Mouse (Mus musculus): Measurements from ENCODE around the gene Rps6kl1. TPM values are rescaled to one million over a fixed set of nuclear protein-coding genes. Genes with fewer than 3 reads are reported as not detected.

The Rps6kl1 gene
- total RNA-seq, 1 experiment from 2014 or later: 0.19 TPM

DNA sequence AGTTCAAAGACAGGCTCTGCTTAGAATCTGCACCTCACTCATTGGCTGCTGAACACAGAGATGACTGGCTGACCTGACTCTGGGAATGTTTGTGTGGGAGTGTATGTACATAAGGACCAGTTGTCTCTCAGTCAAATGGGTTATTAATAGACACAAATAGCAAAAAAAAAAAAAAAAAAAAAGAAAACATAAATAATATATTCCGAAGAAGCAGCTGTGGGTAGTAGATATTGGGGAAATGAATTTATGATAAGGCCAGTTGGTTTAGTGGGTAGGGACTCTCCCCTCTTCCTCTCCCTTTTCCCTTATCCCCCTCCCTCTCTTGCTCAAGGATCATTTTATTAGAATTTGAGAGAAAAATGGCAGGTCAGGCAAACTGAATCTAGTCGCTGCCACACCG, 37.1 kb downstream of the Rps6kl1 start:
- ATAC-seq (replicated peaks; ENCODE audit: insufficient number of reproducible peaks, low FRiP score, low TSS enrichment, poor library complexity, severe bottlenecking): no peak

DNA sequence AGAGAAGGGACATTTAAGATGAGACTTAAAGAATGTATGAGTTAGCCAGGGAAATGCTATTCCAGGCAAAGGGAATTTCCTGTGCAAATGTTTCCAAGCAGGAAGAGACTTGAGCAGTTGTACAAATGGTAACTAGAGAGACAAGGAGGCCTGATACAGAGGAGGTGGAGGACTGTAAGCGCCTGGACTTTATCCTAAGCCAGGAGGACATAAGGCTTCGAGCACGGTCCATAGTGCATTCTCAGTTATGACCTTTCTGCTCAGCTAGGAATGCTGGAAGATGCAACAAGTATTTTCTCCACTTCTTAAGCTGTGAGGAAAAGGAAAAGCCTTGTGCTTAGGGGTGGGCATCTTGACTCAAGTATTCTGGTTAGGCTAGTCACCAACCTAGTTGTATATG, 37.7 kb downstream of the Rps6kl1 start:
- no peak for ATAC-seq (replicated peaks; ENCODE audit: insufficient number of reproducible peaks, low FRiP score, low TSS enrichment, poor library complexity, severe bottlenecking)

DNA sequence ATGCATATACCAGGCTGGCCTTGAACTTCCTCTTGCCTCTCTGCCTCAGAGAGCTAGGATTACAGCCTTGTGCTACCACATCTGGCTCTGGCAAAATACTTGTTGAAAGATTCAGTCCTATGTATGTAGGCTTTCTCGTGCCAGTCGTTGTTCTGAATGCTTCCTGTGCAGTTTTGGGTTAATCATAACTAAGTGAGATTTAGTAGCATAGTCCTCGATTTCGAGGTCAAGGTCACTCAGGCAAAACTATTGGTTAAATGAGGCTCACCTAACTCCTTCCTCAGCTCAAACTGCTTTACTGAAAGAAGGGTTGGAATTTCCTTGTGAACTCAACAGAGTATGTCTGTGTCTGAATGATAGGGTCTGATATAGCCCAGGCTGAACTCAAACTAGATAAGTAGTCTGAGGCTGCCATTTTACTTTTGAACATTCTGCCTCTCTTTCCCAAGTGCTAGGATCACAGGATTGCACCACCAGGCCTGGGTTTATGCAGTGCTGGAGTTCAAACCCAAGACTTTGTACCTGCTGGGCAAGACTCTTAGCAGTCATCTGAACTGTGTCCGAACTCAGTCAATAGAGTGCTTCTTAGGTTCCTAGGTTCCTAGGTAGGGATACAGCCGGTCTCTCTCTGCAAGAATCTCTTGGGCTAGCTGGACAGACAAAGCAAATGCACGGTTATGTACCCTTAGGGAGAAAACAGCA, 38.4 kb downstream of the Rps6kl1 start:
- no peak for ATAC-seq (replicated peaks; ENCODE audit: insufficient number of reproducible peaks, low FRiP score, low TSS enrichment, poor library complexity, severe bottlenecking)

GRCm38 (mm10) chr12:85110698-85111592, 40.1 kb downstream of the Rps6kl1 start, which contains the start of the genes Prox2 and Dlst:
TSS of gene Prox2 (minus strand) at chr12:85110759.
TSS of gene Dlst (plus strand) at chr12:85110833.
- ATAC-seq (replicated peaks; ENCODE audit: insufficient number of reproducible peaks, low FRiP score, low TSS enrichment, poor library complexity, severe bottlenecking): peak; percentile 86

DNA sequence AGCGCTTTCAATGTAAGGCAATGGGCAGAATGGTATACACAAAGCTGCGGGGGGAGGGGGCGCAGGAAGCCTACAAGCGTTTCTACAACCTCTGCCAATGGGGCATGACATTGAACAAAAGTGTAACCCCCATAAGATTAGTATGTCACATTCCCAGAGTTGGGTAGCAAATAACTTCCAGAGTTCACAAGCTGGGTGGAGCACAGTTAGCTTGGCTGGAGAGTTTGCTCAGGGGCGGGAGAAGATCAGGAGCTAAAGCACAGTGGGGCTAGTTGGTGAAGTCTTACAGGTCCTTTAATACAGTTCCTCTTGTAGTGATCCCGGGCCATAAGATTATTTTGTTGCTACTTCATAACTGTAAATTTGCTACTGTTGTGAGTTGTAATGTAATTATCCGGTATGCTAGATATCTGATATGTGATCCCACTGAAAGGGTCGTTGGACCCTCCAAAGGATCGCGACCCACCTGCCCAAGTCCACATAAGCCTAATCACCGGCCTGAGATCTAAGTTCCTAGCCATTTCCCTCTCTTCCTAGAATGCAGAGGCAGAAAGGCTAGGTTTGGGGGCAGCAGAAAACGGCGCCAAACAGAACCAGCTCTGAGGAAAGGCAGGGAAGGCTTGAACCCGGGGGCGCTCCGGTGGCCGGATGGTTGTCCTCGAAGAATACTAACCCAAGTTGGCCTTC, 40.9 kb downstream of the Rps6kl1 start:
- ATAC-seq (replicated peaks; ENCODE audit: insufficient number of reproducible peaks, low FRiP score, low TSS enrichment, poor library complexity, severe bottlenecking): no peak

GRCm38 (mm10) chr12:85109426-85109825, 41.6 kb downstream of the Rps6kl1 start:
- no peak for ATAC-seq (replicated peaks; ENCODE audit: insufficient number of reproducible peaks, low FRiP score, low TSS enrichment, poor library complexity, severe bottlenecking)

- ATAC-seq (replicated peaks; ENCODE audit: insufficient number of reproducible peaks, low FRiP score, low TSS enrichment, poor library complexity, severe bottlenecking): peak; percentile 21; the same call in 1 of the 2 replicates
These were observed 42.4 kb downstream of the Rps6kl1 start for GRCm38 (mm10) chr12:85108643-85109042.

- ATAC-seq (replicated peaks; ENCODE audit: insufficient number of reproducible peaks, low FRiP score, low TSS enrichment, poor library complexity, severe bottlenecking): no peak
These were observed 44.8 kb downstream of the Rps6kl1 start for GRCm38 (mm10) chr12:85106292-85106691.

DNA sequence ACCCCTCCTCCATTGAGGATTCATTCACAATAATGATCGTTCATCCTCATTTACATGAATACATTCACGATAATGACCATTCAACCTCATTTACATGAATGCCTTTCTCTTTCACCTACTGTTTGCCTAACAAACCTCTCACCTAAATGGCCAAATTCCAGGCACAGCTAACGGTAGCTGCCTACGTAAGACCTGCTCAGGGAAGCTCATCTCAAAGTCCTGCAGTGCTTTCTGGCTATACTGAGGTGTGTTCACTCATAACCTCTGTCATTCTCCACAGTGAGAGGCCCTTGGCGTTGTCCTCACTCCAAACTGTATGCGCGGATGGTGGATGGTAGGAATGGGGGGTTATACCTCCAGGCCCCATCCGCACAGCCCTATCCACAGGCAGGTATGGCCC, 46.3 kb downstream of the Rps6kl1 start:
- no peak for ATAC-seq (replicated peaks; ENCODE audit: insufficient number of reproducible peaks, low FRiP score, low TSS enrichment, poor library complexity, severe bottlenecking)

- ATAC-seq (replicated peaks; ENCODE audit: insufficient number of reproducible peaks, low FRiP score, low TSS enrichment, poor library complexity, severe bottlenecking): no peak
These were observed 48.0 kb downstream of the Rps6kl1 start for GRCm38 (mm10) chr12:85103096-85103495.

DNA sequence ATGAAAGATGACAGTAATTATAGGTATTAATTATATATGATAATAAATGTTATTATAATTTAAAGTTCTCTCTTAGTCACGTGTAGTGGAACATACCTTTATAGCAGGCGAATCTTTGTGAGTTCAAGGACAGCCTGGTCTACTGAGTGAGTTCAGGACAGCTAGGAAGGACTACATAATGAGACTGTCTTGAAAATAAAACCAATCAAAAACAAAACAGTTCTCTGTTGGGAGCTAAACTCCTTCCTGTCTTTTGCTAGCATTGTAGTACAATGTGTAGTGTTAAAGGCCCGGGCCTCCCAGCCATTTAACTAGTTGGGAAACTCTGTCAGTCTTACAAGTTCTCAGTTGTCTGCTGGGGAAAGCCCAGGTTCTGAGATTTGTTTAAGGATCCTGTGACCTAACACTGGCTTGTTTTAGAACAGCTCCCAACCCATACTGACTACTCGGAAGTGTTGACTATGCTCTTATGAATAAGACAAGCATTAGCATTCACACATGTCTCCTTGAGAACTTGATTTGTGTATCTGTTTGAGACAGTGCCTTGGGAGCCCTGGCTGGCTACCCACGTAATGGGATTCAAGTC, 49.5 kb downstream of the Rps6kl1 start:
- ATAC-seq (replicated peaks; ENCODE audit: insufficient number of reproducible peaks, low FRiP score, low TSS enrichment, poor library complexity, severe bottlenecking): no peak

GRCm38 (mm10) chr12:85101001-85101400, 50.1 kb downstream of the Rps6kl1 start:
- no peak for ATAC-seq (replicated peaks; ENCODE audit: insufficient number of reproducible peaks, low FRiP score, low TSS enrichment, poor library complexity, severe bottlenecking)

GRCm38 (mm10) chr12:85095859-85096258, 55.2 kb downstream of the Rps6kl1 start:
- ATAC-seq (replicated peaks; ENCODE audit: insufficient number of reproducible peaks, low FRiP score, low TSS enrichment, poor library complexity, severe bottlenecking): no peak

DNA sequence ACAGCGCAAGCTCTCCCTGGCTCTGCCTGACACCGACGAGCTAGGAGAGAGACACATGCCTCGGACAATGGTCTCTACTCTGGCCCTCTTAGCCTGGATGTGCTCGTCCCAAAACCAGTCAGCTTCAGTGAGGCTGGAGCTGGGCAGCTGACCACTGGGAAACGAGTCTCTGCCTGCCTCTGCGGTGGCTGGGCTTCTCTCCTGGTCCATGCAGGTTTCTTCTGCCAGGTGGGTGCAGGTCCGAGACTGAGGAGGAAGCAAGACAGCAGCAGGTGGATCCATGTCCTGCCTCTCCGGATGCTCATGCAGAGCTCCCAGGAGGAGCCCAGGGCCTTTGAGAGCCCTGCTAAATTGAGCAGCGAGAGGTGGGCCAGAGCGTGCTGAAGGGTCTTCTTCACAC, 55.9 kb downstream of the Rps6kl1 start:
- no peak for ATAC-seq (replicated peaks; ENCODE audit: insufficient number of reproducible peaks, low FRiP score, low TSS enrichment, poor library complexity, severe bottlenecking)

- ATAC-seq (replicated peaks; ENCODE audit: insufficient number of reproducible peaks, low FRiP score, low TSS enrichment, poor library complexity, severe bottlenecking): no peak
These were observed 56.4 kb downstream of the Rps6kl1 start for GRCm38 (mm10) chr12:85094706-85095105.

GRCm38 (mm10) chr12:85094010-85094409, 57.1 kb downstream of the Rps6kl1 start:
- ATAC-seq (replicated peaks; ENCODE audit: insufficient number of reproducible peaks, low FRiP score, low TSS enrichment, poor library complexity, severe bottlenecking): peak; percentile 52

GRCm38 (mm10) chr12:85092214-85092613, 58.9 kb downstream of the Rps6kl1 start:
- ATAC-seq (replicated peaks; ENCODE audit: insufficient number of reproducible peaks, low FRiP score, low TSS enrichment, poor library complexity, severe bottlenecking): no peak; the same call in 1 of the 2 replicates

DNA sequence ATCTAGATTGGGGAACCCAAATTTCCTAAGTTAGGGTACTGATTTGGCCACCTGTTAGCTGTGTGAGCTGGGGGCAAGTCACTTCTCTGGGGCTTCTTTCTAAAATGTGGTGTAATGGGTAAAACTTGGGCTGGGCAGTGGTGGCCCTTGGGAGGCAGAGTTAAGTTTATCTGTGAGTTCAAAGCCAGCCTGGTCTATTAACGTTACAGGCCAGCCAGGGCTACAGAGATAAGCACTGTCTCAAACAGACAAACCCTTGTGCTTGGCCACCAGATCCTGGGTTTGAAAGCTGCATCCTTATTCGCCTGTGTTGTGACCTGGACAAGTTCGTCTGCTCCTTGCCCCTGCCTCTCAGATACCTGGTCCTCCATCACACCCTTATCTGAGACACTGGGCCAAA, 59.9 kb downstream of the Rps6kl1 start:
- ATAC-seq (replicated peaks; ENCODE audit: insufficient number of reproducible peaks, low FRiP score, low TSS enrichment, poor library complexity, severe bottlenecking): no peak

DNA sequence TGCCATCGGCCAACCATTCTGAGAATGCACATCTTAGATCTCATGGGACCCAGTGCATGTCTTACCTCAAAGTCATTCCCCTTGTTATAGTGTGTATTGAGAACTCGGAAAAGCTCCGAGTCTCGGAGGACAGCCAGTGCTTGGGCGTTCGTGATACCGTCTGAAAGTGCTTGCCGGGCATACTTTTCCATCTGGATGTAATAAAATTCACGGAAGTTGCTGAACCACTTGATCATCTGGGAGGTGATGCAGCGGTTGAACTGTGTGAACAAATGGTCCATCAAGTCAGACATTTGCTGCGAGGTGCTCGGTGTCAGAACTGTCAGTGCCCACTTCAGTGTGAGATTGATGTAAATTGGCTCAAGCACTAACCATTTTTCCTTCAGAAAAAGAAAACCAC, 63.2 kb downstream of the Rps6kl1 start:
- ATAC-seq (replicated peaks; ENCODE audit: insufficient number of reproducible peaks, low FRiP score, low TSS enrichment, poor library complexity, severe bottlenecking): no peak
